Mouse (Mus musculus) liver, postnatal 0 days (tissue): ENCODE data around the gene Scaper.

Experiments
- CTCF ChIP-seq: sonication (generic); IDR thresholded peaks from 2 replicates; pipeline ENCODE4 v1.5.1; 2016; ENCODE audit warnings: antibody characterized with exemption, low read depth
- EP300 ChIP-seq: IDR thresholded peaks from 2 replicates; pipeline ENCODE4 v1.6.1; 2016; ENCODE audit warnings: antibody characterized with exemption, low read depth, mild to moderate bottlenecking

- no peak for TF ChIP-seq CTCF
- no peak for TF ChIP-seq EP300
These were observed 227.4 kb downstream of the Scaper start for GRCm38 (mm10) chr9:55710553-55710952.
